Mouse (Mus musculus) myocyte (in vitro differentiated cells): ENCODE results near the gene Syce1l. TPM values are rescaled to one million over a fixed set of nuclear protein-coding genes. Genes with fewer than 3 reads are reported as not detected.

Experiments
- H3K27me3 ChIP-seq: one replicate; pipeline ENCODE4 v1.6.1; 2011; ENCODE audit not compliant: control insufficient read depth, insufficient read depth, insufficient read length
- H3K36me3 ChIP-seq: one replicate; pipeline ENCODE4 v1.6.1; 2011; ENCODE audit not compliant: control insufficient read depth, insufficient read depth
- H3K4me2 ChIP-seq: one replicate; pipeline ENCODE4 v1.6.1; 2011; ENCODE audit warnings: low read depth, control low read depth
- H3K4me3 ChIP-seq: one replicate; pipeline ENCODE4 v1.5.1; 2011; ENCODE audit warnings: mild to moderate bottlenecking, control low read depth, moderate library complexity
- H3K79me2 ChIP-seq: one replicate; pipeline ENCODE4 v1.6.1; 2011; ENCODE audit not compliant: control insufficient read depth, insufficient read depth
- H3ac ChIP-seq: one replicate; pipeline ENCODE4 v1.6.1; 2011; ENCODE audit not compliant: control insufficient read depth, insufficient read length
- CEBPB ChIP-seq: IDR thresholded peaks from 2 replicates; pipeline ENCODE4 v1.6.1; 2011; ENCODE audit warnings: mild to moderate bottlenecking, moderate library complexity; ENCODE audit not compliant: poor library complexity, insufficient read depth, severe bottlenecking
- E2F4 ChIP-seq: IDR thresholded peaks from one replicate; pipeline ENCODE4 v1.6.1; 2011; ENCODE audit warnings: mild to moderate bottlenecking, control low read depth, moderate library complexity; ENCODE audit not compliant: insufficient read depth
- MAX ChIP-seq: IDR thresholded peaks from one replicate; pipeline ENCODE4 v1.6.1; 2011; ENCODE audit warnings: low read depth, mild to moderate bottlenecking, control low read depth
- MYOD1 ChIP-seq, 3 experiments: IDR thresholded peaks; one replicate each; pipeline ENCODE4 v1.6.1; 2011; ENCODE audit warnings: control low read depth in 2 of 3, low read depth in 2 of 3, mild to moderate bottlenecking in 2 of 3, moderate library complexity in 1 of 3; ENCODE audit not compliant: insufficient read length in 2 of 3, control insufficient read depth in 1 of 3
- MYOG ChIP-seq, 3 experiments: IDR thresholded peaks; one replicate each; pipeline ENCODE4 v1.6.1; 2011; ENCODE audit warnings: control low read depth in 2 of 3, low read depth in 2 of 3, mild to moderate bottlenecking in 2 of 3; ENCODE audit not compliant: insufficient read length in 2 of 3, control insufficient read depth in 1 of 3, insufficient read depth in 1 of 3
- POLR2A ChIP-seq: IDR thresholded peaks from one replicate; pipeline ENCODE4 v1.6.1; 2011; ENCODE audit warnings: low read depth, mild to moderate bottlenecking, control low read depth, moderate library complexity; ENCODE audit not compliant: insufficient read length
- POLR2AphosphoS2 ChIP-seq: IDR thresholded peaks from one replicate; pipeline ENCODE4 v1.6.1; 2011; ENCODE audit warnings: low read depth, control low read depth; ENCODE audit not compliant: insufficient read length
- REST ChIP-seq: IDR thresholded peaks from one replicate; pipeline ENCODE4 v1.6.1; 2011; ENCODE audit warnings: mild to moderate bottlenecking, control low read depth, moderate library complexity; ENCODE audit not compliant: insufficient read depth, insufficient read length
- SRF ChIP-seq: IDR thresholded peaks from one replicate; pipeline ENCODE4 v1.6.1; 2011; ENCODE audit warnings: low read depth; ENCODE audit not compliant: control insufficient read depth, insufficient read length
- TCF12 ChIP-seq: IDR thresholded peaks from one replicate; pipeline ENCODE4 v1.6.1; 2011; ENCODE audit warnings: mild to moderate bottlenecking, control low read depth; ENCODE audit not compliant: poor library complexity, insufficient read depth, severe bottlenecking
- TCF3 ChIP-seq: IDR thresholded peaks from one replicate; pipeline ENCODE4 v1.6.1; 2011; ENCODE audit warnings: low read depth, control low read depth; ENCODE audit not compliant: insufficient read length
- USF1 ChIP-seq: IDR thresholded peaks from one replicate; pipeline ENCODE4 v1.6.1; 2011; ENCODE audit warnings: low read depth, mild to moderate bottlenecking, control low read depth, moderate library complexity
- polyA plus RNA-seq: library from polyadenylated mRNA; unstranded; fragments of >200 nt; fragmentation: generic; extraction: Trizol; gene quantifications from one replicate; pipeline ENCODE4 v1.2.1, GENCODE M21; 2012; ENCODE audit warnings: missing spikeins

Gene Syce1l
- polyA plus RNA-seq, 1 experiment, result not detected

GRCm38 (mm10) chr8:113635592-113636279 lies 7.3 kb upstream of the Syce1l start:
- Histone ChIP-seq H3K79me2 (no peaks in the 10 kb centered on the region), H3K36me3 (no peaks in the 10 kb centered on the region), H3K4me3 (peak overlapping the region; percentile 88), H3K4me2 (peak overlapping the region; percentile 89), H3K27me3 (no peaks in the 10 kb centered on the region), H3ac (peak overlapping the region; percentile 39)
- TF ChIP-seq E2F4, result no peak
- TF ChIP-seq USF1, result no peak
- TF ChIP-seq CEBPB, result no peak
- no peak for TF ChIP-seq MYOG (IDR thresholded peaks at IDR 0.05; ENCODE audit: control insufficient read depth in 1 of 3, insufficient read depth in 1 of 3, insufficient read length in 2 of 3, low read depth in 2 of 3)
- TF ChIP-seq POLR2AphosphoS2, result peak; percentile 69
- TF ChIP-seq MYOD1 (IDR thresholded peaks at IDR 0.05; ENCODE audit: control insufficient read depth in 1 of 3, insufficient read length in 2 of 3, low read depth in 2 of 3), result peak in 2 of 3 experiments; percentile 36 to 53
- peak; percentile 52 for TF ChIP-seq REST
- TF ChIP-seq MAX, result no peak
- TF ChIP-seq POLR2A, result peak; percentile 68
- TF ChIP-seq TCF12, result no peak
- no peak for TF ChIP-seq SRF
- TF ChIP-seq TCF3, result no peak

GRCm38 (mm10) chr8:113636280-113636628 lies 6.8 kb upstream of the Syce1l start:
- Histone ChIP-seq H3K4me3 (peak overlapping the region; percentile 88), H3K79me2 (no peaks in the 10 kb centered on the region), H3K27me3 (no peaks in the 10 kb centered on the region), H3K36me3 (peaks cover 2% of the 10 kb centered on the region), H3ac (peak overlapping the region; percentile 39), H3K4me2 (peak overlapping the region; percentile 89)
- TF ChIP-seq MYOG (IDR thresholded peaks at IDR 0.05; ENCODE audit: control insufficient read depth in 1 of 3, insufficient read depth in 1 of 3, insufficient read length in 2 of 3, low read depth in 2 of 3) (no peak), POLR2A (no peak), TCF3 (no peak), REST (no peak), CEBPB (no peak), TCF12 (no peak), MYOD1 (IDR thresholded peaks at IDR 0.05; ENCODE audit: control insufficient read depth in 1 of 3, insufficient read length in 2 of 3, low read depth in 2 of 3) (no peak), USF1 (no peak), SRF (no peak), E2F4 (no peak), MAX (no peak), POLR2AphosphoS2 (no peak)

- H3K36me3 ChIP-seq, result peaks cover 3% of the 10 kb centered on the region
- no peaks in the 10 kb centered on the region for H3K27me3 ChIP-seq
- no peak overlapping the region for H3K4me2 ChIP-seq
- no peak overlapping the region for H3K4me3 ChIP-seq
- H3K79me2 ChIP-seq, result no peaks in the 10 kb centered on the region
- TF ChIP-seq MYOD1 (IDR thresholded peaks at IDR 0.05; ENCODE audit: control insufficient read depth in 1 of 3, insufficient read length in 2 of 3, low read depth in 2 of 3), result no peak
- no peak for TF ChIP-seq E2F4
- no peak for TF ChIP-seq MAX
- no peak for TF ChIP-seq USF1
- TF ChIP-seq POLR2A, result no peak
- TF ChIP-seq SRF, result no peak
- no peak for TF ChIP-seq POLR2AphosphoS2
- TF ChIP-seq MYOG (IDR thresholded peaks at IDR 0.05; ENCODE audit: control insufficient read depth in 1 of 3, insufficient read depth in 1 of 3, insufficient read length in 2 of 3, low read depth in 2 of 3), result no peak
- TF ChIP-seq REST, result no peak
- TF ChIP-seq CEBPB, result no peak
- no peak overlapping the region for H3ac ChIP-seq
Observed at GRCm38 (mm10) chr8:113640357-113640756, 2.7 kb upstream of the Syce1l start.

- Histone ChIP-seq H3K4me3 (no peak overlapping the region), H3K79me2 (no peaks in the 10 kb centered on the region), H3K4me2 (no peak overlapping the region), H3K27me3 (no peaks in the 10 kb centered on the region), H3K36me3 (peaks cover 3% of the 10 kb centered on the region), H3ac (no peak overlapping the region)
- TF ChIP-seq MYOD1 (IDR thresholded peaks at IDR 0.05; ENCODE audit: control insufficient read depth in 1 of 3, insufficient read length in 2 of 3, low read depth in 2 of 3), result no peak
- TF ChIP-seq POLR2A, result no peak
- TF ChIP-seq CEBPB, result no peak
Observed at GRCm38 (mm10) chr8:113643479-113644210, 632 bp downstream of the Syce1l start.
